Mouse (Mus musculus): ENCODE results near the gene Plxna2. TPM values are rescaled to one million over a fixed set of nuclear protein-coding genes. Genes with fewer than 3 reads are reported as not detected.
A peak's percentile ranks its signal among the peaks of the same experiment; 100 is the strongest.

Gene Plxna2
- polyA plus RNA-seq, 1 experiment from 2014 or later = 8.2 TPM

- no peaks in the 10 kb centered on the region for H3K4me1 ChIP-seq
- H3K27ac ChIP-seq = no peak overlapping the region
- H3K4me3 ChIP-seq = no peak overlapping the region
- peaks cover 54% of the 10 kb centered on the region for H3K36me3 ChIP-seq
- DNase-seq (ENCODE audit: low spot score) = no peak
- 0 out of 2 replicates have a peak, but pooled peaks cover 13% of the 10 kb centered on the region for H3K27me3 ChIP-seq (ENCODE audit: insufficient read depth, poor library complexity, severe bottlenecking)
- no peaks in the 10 kb centered on the region for H3K9me3 ChIP-seq
Observed at GRCm38 (mm10) chr1:194798511-194798910, 180.5 kb downstream of the Plxna2 start.

GRCm38 (mm10) chr1:194808261-194808660 lies 190.2 kb downstream of the Plxna2 start:
- H3K36me3 ChIP-seq = peaks cover 41% of the 10 kb centered on the region; the same call in 1 of the 2 replicates
- H3K4me3 ChIP-seq = no peak overlapping the region
- no peak for DNase-seq (ENCODE audit: low spot score)
- H3K27me3 ChIP-seq (ENCODE audit: insufficient read depth, poor library complexity, severe bottlenecking) = no peaks in the 10 kb centered on the region
- no peak overlapping the region for H3K27ac ChIP-seq
- no peaks in the 10 kb centered on the region for H3K4me1 ChIP-seq
- H3K9me3 ChIP-seq = no peaks in the 10 kb centered on the region

- H3K9me3 ChIP-seq = no peaks in the 10 kb centered on the region
- no peak overlapping the region for H3K27ac ChIP-seq
- peaks cover 46% of the 10 kb centered on the region; the same call in 1 of the 2 replicates for H3K36me3 ChIP-seq
- H3K4me3 ChIP-seq = no peak overlapping the region
- no peaks in the 10 kb centered on the region for H3K27me3 ChIP-seq (ENCODE audit: insufficient read depth, poor library complexity, severe bottlenecking)
- no peaks in the 10 kb centered on the region for H3K4me1 ChIP-seq
- no peak for DNase-seq (ENCODE audit: low spot score)
Observed at GRCm38 (mm10) chr1:194808681-194809080, 190.7 kb downstream of the Plxna2 start.

DNA sequence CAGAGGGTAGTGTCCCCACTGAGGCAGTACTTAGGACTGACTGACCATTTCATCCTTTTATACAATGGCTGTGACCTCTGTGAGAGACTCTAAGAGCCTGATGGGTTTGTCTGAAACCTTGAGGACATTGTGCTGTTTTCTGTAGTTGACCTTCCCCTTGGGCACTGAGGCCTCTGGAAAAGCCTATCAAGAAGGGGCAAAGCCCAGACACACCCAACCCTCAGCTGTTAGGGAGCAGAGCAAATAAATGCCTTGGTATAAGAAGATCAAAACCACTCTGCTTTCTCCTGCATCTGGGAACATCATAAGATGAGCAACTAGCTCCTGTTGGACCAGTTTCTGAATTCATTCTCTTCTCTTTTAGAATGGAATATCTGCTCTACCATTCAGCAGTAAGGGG lies 191.6 kb downstream of the Plxna2 start:
- Histone ChIP-seq H3K9me3 (no peaks in the 10 kb centered on the region), H3K4me3 (no peak overlapping the region), H3K27me3 (ENCODE audit: insufficient read depth, poor library complexity, severe bottlenecking) (no peaks in the 10 kb centered on the region), H3K27ac (no peak overlapping the region), H3K4me1 (no peaks in the 10 kb centered on the region), H3K36me3 (peaks cover 46% of the 10 kb centered on the region; the same call in 1 of the 2 replicates)
- DNase-seq (ENCODE audit: low spot score) = no peak

DNA sequence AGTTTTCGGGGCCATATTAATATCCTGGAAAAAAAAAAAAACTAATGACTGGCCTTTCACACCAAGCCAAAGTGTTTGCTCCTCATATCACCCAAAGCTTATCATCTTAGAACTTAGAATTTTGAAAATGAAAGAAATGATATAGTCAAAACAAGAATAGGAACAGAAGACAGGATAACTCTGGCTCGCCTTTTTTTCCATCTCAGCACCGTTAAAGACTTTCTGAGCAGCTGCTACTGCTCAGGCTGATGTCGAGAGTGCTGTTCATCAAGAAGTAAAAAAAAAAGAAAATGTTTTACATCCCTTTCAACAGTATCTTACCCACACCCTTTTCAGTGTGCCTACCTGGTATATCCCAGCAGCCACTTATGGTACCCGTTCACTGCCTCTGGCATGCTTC lies 196.2 kb downstream of the Plxna2 start:
- Histone ChIP-seq H3K36me3 (peaks cover 20% of the 10 kb centered on the region; the same call in 1 of the 2 replicates), H3K27me3 (ENCODE audit: insufficient read depth, poor library complexity, severe bottlenecking) (no peaks in the 10 kb centered on the region), H3K4me3 (no peak overlapping the region), H3K27ac (no peak overlapping the region), H3K4me1 (peaks cover 15% of the 10 kb centered on the region), H3K9me3 (no peaks in the 10 kb centered on the region)
- no peak for DNase-seq (ENCODE audit: low spot score)
- 74% methylated on average over 5 of the region's 5 CpGs for WGBS

- peak overlapping the region; percentile 63 for H3K27ac ChIP-seq
- peaks cover 17% of the 10 kb centered on the region; the same call in 1 of the 2 replicates for H3K36me3 ChIP-seq
- no peaks in the 10 kb centered on the region for H3K9me3 ChIP-seq
- H3K4me1 ChIP-seq = peaks cover 15% of the 10 kb centered on the region
- WGBS = 22% methylated on average over 1 of the region's 1 CpGs
- H3K27me3 ChIP-seq (ENCODE audit: insufficient read depth, poor library complexity, severe bottlenecking) = no peaks in the 10 kb centered on the region
- H3K4me3 ChIP-seq = no peak overlapping the region
- no peak for DNase-seq (ENCODE audit: low spot score)
Observed at GRCm38 (mm10) chr1:194815547-194815946, 197.5 kb downstream of the Plxna2 start.

- H3K27me3 ChIP-seq (ENCODE audit: insufficient read depth, poor library complexity, severe bottlenecking) = no peaks in the 10 kb centered on the region
- no peaks in the 10 kb centered on the region for H3K9me3 ChIP-seq
- no peak overlapping the region for H3K4me3 ChIP-seq
- WGBS = 40% methylated on average over 2 of the region's 2 CpGs
- H3K27ac ChIP-seq = no peak overlapping the region
- peak; percentile 82 for DNase-seq (ENCODE audit: low spot score)
- H3K36me3 ChIP-seq = peaks cover 15% of the 10 kb centered on the region; the same call in 1 of the 2 replicates
- peaks cover 25% of the 10 kb centered on the region for H3K4me1 ChIP-seq
Observed at GRCm38 (mm10) chr1:194816913-194817312, 198.9 kb downstream of the Plxna2 start.

DNA sequence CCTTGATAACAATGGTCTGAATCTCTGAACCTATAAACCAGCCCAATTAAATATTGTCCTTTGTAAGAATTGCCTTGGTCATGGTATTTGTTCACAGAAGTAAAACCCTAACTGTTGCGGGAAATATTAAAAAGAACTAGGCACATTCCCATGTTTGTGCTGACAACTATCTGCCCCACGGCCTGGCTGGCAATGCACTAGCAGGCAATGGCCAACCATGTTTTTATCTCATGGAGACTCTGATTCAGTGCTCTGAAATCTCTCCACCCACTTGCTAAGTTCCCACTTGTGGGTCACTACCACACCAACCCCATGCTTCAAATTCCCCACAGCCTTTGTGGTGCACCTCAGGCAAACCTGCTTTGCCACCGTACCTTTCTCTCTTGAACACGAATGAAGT lies 202.9 kb downstream of the Plxna2 start:
- Histone ChIP-seq H3K4me1 (peaks cover 15% of the 10 kb centered on the region), H3K27me3 (ENCODE audit: insufficient read depth, poor library complexity, severe bottlenecking) (no peaks in the 10 kb centered on the region), H3K27ac (no peak overlapping the region), H3K4me3 (no peak overlapping the region), H3K9me3 (no peaks in the 10 kb centered on the region), H3K36me3 (no peaks in the 10 kb centered on the region)
- WGBS = 64% methylated on average over 4 of the region's 4 CpGs
- DNase-seq (ENCODE audit: low spot score) = no peak

- Histone ChIP-seq H3K36me3 (no peaks in the 10 kb centered on the region), H3K4me1 (peaks cover 10% of the 10 kb centered on the region; the same call in 1 of the 2 replicates), H3K4me3 (no peak overlapping the region), H3K9me3 (no peaks in the 10 kb centered on the region), H3K27ac (no peak overlapping the region), H3K27me3 (ENCODE audit: insufficient read depth, poor library complexity, severe bottlenecking) (no peaks in the 10 kb centered on the region)
- DNase-seq (ENCODE audit: low spot score) = no peak
- WGBS = 65% methylated on average over 1 of the region's 1 CpGs
Observed at GRCm38 (mm10) chr1:194821721-194822120, 203.7 kb downstream of the Plxna2 start.

- H3K36me3 ChIP-seq = no peaks in the 10 kb centered on the region
- no peak for DNase-seq (ENCODE audit: low spot score)
- peaks cover 5% of the 10 kb centered on the region for H3K4me1 ChIP-seq
- no peaks in the 10 kb centered on the region for H3K9me3 ChIP-seq
- H3K27ac ChIP-seq = no peak overlapping the region
- no peaks in the 10 kb centered on the region for H3K27me3 ChIP-seq (ENCODE audit: insufficient read depth, poor library complexity, severe bottlenecking)
- no peak overlapping the region for H3K4me3 ChIP-seq
Observed at GRCm38 (mm10) chr1:194828316-194828715, 210.3 kb downstream of the Plxna2 start.

GRCm38 (mm10) chr1:194835238-194835637 lies 217.2 kb downstream of the Plxna2 start:
- Histone ChIP-seq H3K9me3 (no peaks in the 10 kb centered on the region), H3K27ac (no peak overlapping the region), H3K4me3 (no peak overlapping the region), H3K27me3 (ENCODE audit: insufficient read depth, poor library complexity, severe bottlenecking) (no peaks in the 10 kb centered on the region), H3K4me1 (no peaks in the 10 kb centered on the region), H3K36me3 (no peaks in the 10 kb centered on the region)
- no peak for DNase-seq (ENCODE audit: low spot score)

GRCm38 (mm10) chr1:194836182-194836581 lies 218.2 kb downstream of the Plxna2 start:
- no peaks in the 10 kb centered on the region for H3K9me3 ChIP-seq
- no peaks in the 10 kb centered on the region for H3K36me3 ChIP-seq
- DNase-seq (ENCODE audit: low spot score) = no peak
- H3K4me3 ChIP-seq = no peak overlapping the region
- no peaks in the 10 kb centered on the region for H3K27me3 ChIP-seq (ENCODE audit: insufficient read depth, poor library complexity, severe bottlenecking)
- H3K4me1 ChIP-seq = no peaks in the 10 kb centered on the region
- WGBS = 67% methylated on average over 3 of the region's 3 CpGs
- H3K27ac ChIP-seq = no peak overlapping the region

DNA sequence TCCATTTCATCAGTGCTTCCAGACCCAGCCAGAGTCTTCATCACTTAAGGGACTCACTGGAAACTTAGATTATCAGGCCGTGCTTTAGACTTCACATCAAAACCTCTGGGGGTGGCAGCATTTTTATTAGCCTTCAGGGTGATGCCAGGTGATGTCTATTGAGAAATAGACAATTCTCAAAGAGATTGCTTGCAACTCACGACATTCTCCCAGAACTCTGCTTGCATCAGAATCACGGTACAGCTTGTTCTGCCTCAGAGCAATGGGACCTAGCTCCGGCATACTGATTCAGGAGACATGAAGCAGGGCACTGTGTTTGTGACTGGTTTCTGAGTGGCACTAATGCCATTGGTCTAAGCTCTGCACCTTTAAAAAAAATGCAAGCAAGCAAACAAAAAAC lies 218.7 kb downstream of the Plxna2 start:
- no peaks in the 10 kb centered on the region for H3K9me3 ChIP-seq
- no peaks in the 10 kb centered on the region for H3K4me1 ChIP-seq
- 84% methylated on average over 4 of the region's 4 CpGs for WGBS
- no peaks in the 10 kb centered on the region for H3K36me3 ChIP-seq
- DNase-seq (ENCODE audit: low spot score) = no peak
- no peak overlapping the region for H3K4me3 ChIP-seq
- no peaks in the 10 kb centered on the region for H3K27me3 ChIP-seq (ENCODE audit: insufficient read depth, poor library complexity, severe bottlenecking)
- H3K27ac ChIP-seq = no peak overlapping the region

GRCm38 (mm10) chr1:194839230-194839910 lies 221.4 kb downstream of the Plxna2 start:
- no peaks in the 10 kb centered on the region for H3K9me3 ChIP-seq
- H3K36me3 ChIP-seq = no peaks in the 10 kb centered on the region
- no peak overlapping the region for H3K27ac ChIP-seq
- H3K4me1 ChIP-seq = no peaks in the 10 kb centered on the region
- WGBS = 5% methylated on average over 1 of the region's 1 CpGs
- H3K27me3 ChIP-seq (ENCODE audit: insufficient read depth, poor library complexity, severe bottlenecking) = no peaks in the 10 kb centered on the region
- H3K4me3 ChIP-seq = no peak overlapping the region
- DNase-seq (ENCODE audit: low spot score) = no peak

Data from heart, embryonic 10.5 days (tissue).